Mouse (Mus musculus) MEL (cell line): ENCODE measurements around the gene Acvr1b. TPM values are rescaled to one million over a fixed set of nuclear protein-coding genes. Genes with fewer than 3 reads are reported as not detected.

ENCODE experiments used
- DNase-seq: peaks from one replicate; pipeline ENCODE4 v3.0.0; 2011; ENCODE audit warnings: low read depth, low spot score
- H3K27ac ChIP-seq: 2 replicates; pipeline ENCODE4 v1.5.1; 2012; ENCODE audit warnings: low read depth, mild to moderate bottlenecking, control low read depth, low read length, moderate library complexity; ENCODE audit not compliant: control insufficient read depth
- H3K27me3 ChIP-seq, 2 experiments: fragments of 150-350 bp in 1 of 2; sonication (generic) in 1 of 2; 2 replicates each; pipeline ENCODE4 v1.6.1; 2012; ENCODE audit warnings: low read length in 2 of 2, mild to moderate bottlenecking in 2 of 2, improper control_type of control experiment in 1 of 2, moderate library complexity in 1 of 2; ENCODE audit not compliant: insufficient read depth in 2 of 2, control insufficient read depth in 1 of 2
- H3K36me3 ChIP-seq, 2 experiments: 2 replicates each; pipeline ENCODE4 v1.6.1; 2012 to 2014; ENCODE audit warnings: low read length in 2 of 2, improper control_type of control experiment in 1 of 2, inconsistent platforms in 1 of 2, mild to moderate bottlenecking in 1 of 2; ENCODE audit not compliant: insufficient read depth in 2 of 2, control insufficient read depth in 1 of 2
- H3K4me1 ChIP-seq, 2 experiments: fragments of 150-350 bp in 1 of 2; sonication (generic) in 1 of 2; 2 replicates each; pipeline ENCODE4 v1.6.1; 2012; ENCODE audit warnings: low read length in 2 of 2, improper control_type of control experiment in 1 of 2, mild to moderate bottlenecking in 1 of 2; ENCODE audit not compliant: insufficient read depth in 2 of 2, control insufficient read depth in 1 of 2
- H3K4me3 ChIP-seq, 2 experiments: fragments of 150-350 bp in 1 of 2; sonication (generic) in 1 of 2; 2 replicates each; pipeline ENCODE4 v1.5.1; 2012; ENCODE audit warnings: low read depth in 2 of 2, low read length in 2 of 2, mild to moderate bottlenecking in 2 of 2, moderate library complexity in 2 of 2, control low read depth in 1 of 2, improper control_type of control experiment in 1 of 2; ENCODE audit not compliant: control insufficient read depth in 1 of 2, insufficient read depth in 1 of 2
- H3K79me2 ChIP-seq: 2 replicates; pipeline ENCODE4 v1.6.1; 2012; ENCODE audit warnings: mild to moderate bottlenecking, low read length, moderate library complexity; ENCODE audit not compliant: control insufficient read depth, poor library complexity, insufficient read depth
- H3K9ac ChIP-seq: 2 replicates; pipeline ENCODE4 v1.6.1; 2012; ENCODE audit warnings: low read depth, mild to moderate bottlenecking, control low read depth, low read length, moderate library complexity; ENCODE audit not compliant: control insufficient read depth, poor library complexity, severe bottlenecking
- H3K9me3 ChIP-seq: fragments of 150-350 bp; sonication (generic); replicated peaks from 2 replicates; pipeline ENCODE4 v1.6.1; 2012; ENCODE audit warnings: mild to moderate bottlenecking, low read length, improper control_type of control experiment, moderate library complexity; ENCODE audit not compliant: insufficient read depth
- BHLHE40 ChIP-seq: IDR thresholded peaks from 2 replicates; pipeline ENCODE4 v1.6.1; 2012; ENCODE audit warnings: low read depth, mild to moderate bottlenecking, inconsistent platforms, low read length, improper control_type of control experiment, borderline replicate concordance
- CHD1 ChIP-seq: IDR thresholded peaks from 2 replicates; pipeline ENCODE4 v1.6.1; 2012; ENCODE audit warnings: low read depth, mild to moderate bottlenecking, inconsistent platforms, low read length, improper control_type of control experiment
- CHD2 ChIP-seq: IDR thresholded peaks from 2 replicates; pipeline ENCODE4 v1.6.1; 2011; ENCODE audit warnings: low read length, improper control_type of control experiment
- E2F4 ChIP-seq: IDR thresholded peaks from 2 replicates; pipeline ENCODE4 v1.6.1; 2011; ENCODE audit warnings: low read depth, low read length, improper control_type of control experiment, borderline replicate concordance
- ELF1 ChIP-seq: IDR thresholded peaks from 2 replicates; pipeline ENCODE4 v1.6.1; 2014; ENCODE audit warnings: low read depth, mild to moderate bottlenecking, inconsistent platforms, low read length, improper control_type of control experiment, moderate library complexity
- EP300 ChIP-seq, 2 experiments: IDR thresholded peaks; 2 replicates each; pipeline ENCODE4 v1.6.1; 2011; ENCODE audit warnings: improper control_type of control experiment in 2 of 2, low read length in 2 of 2, low read depth in 1 of 2, mild to moderate bottlenecking in 1 of 2
- ETS1 ChIP-seq: IDR thresholded peaks from 2 replicates; pipeline ENCODE4 v1.6.1; 2012; ENCODE audit warnings: low read depth, mild to moderate bottlenecking, inconsistent platforms, low read length, improper control_type of control experiment, moderate library complexity
- GATA1 ChIP-seq: IDR thresholded peaks from 2 replicates; pipeline ENCODE4 v1.6.1; 2011; ENCODE audit warnings: low read depth, low read length, improper control_type of control experiment
- HCFC1 ChIP-seq: IDR thresholded peaks from 2 replicates; pipeline ENCODE4 v1.6.1; 2012; ENCODE audit warnings: low read depth, mild to moderate bottlenecking, inconsistent platforms, low read length, improper control_type of control experiment, moderate library complexity
- JUND ChIP-seq: IDR thresholded peaks from 2 replicates; pipeline ENCODE4 v1.6.1; 2011; ENCODE audit warnings: low read depth, mild to moderate bottlenecking, improper control_type of control experiment, low read length
- MAFK ChIP-seq: IDR thresholded peaks from 2 replicates; pipeline ENCODE4 v1.6.1; 2011; ENCODE audit warnings: low read depth, mild to moderate bottlenecking, low read length, improper control_type of control experiment, borderline replicate concordance
- MAZ ChIP-seq: IDR thresholded peaks from 2 replicates; pipeline ENCODE4 v1.6.1; 2012; ENCODE audit warnings: low read depth, mild to moderate bottlenecking, inconsistent platforms, low read length, improper control_type of control experiment
- MEF2A ChIP-seq: IDR thresholded peaks from 2 replicates; pipeline ENCODE4 v1.6.1; 2014; ENCODE audit warnings: low read depth, mild to moderate bottlenecking, inconsistent platforms, low read length, improper control_type of control experiment; ENCODE audit not compliant: poor library complexity, insufficient replicate concordance, severe bottlenecking; ENCODE audit errors: extremely low read depth
- MYB ChIP-seq: IDR thresholded peaks from 2 replicates; pipeline ENCODE4 v1.6.1; 2011; ENCODE audit warnings: mild to moderate bottlenecking, low read depth, low read length, improper control_type of control experiment
- MYC ChIP-seq: IDR thresholded peaks from 2 replicates; pipeline ENCODE4 v1.6.1; 2011; ENCODE audit warnings: low read depth, mild to moderate bottlenecking, low read length, improper control_type of control experiment, moderate library complexity
- NELFE ChIP-seq: IDR thresholded peaks from 2 replicates; pipeline ENCODE4 v1.6.1; 2011; ENCODE audit warnings: low read depth, low read length, improper control_type of control experiment
- NRF1 ChIP-seq: IDR thresholded peaks from 2 replicates; pipeline ENCODE4 v1.6.1; 2014; ENCODE audit warnings: low read depth, mild to moderate bottlenecking, inconsistent platforms, low read length, improper control_type of control experiment, moderate library complexity; ENCODE audit not compliant: poor library complexity, insufficient read depth, severe bottlenecking
- POLR2A ChIP-seq, 2 experiments: IDR thresholded peaks; 2 replicates each; pipeline ENCODE4 v1.6.1; 2011 to 2012; ENCODE audit warnings: low read length in 2 of 2, mild to moderate bottlenecking in 2 of 2, control low read depth in 1 of 2, improper control_type of control experiment in 1 of 2, low read depth in 1 of 2, moderate library complexity in 1 of 2; ENCODE audit not compliant: control insufficient read depth in 1 of 2, insufficient read depth in 1 of 2, poor library complexity in 1 of 2
- POLR2AphosphoS2 ChIP-seq: IDR thresholded peaks from 2 replicates; pipeline ENCODE4 v1.6.1; 2011; ENCODE audit warnings: low read length, improper control_type of control experiment
- POLR2AphosphoS5 ChIP-seq: IDR thresholded peaks from 2 replicates; pipeline ENCODE4 v1.6.1; 2012; ENCODE audit warnings: low read depth, borderline replicate concordance, mild to moderate bottlenecking, inconsistent platforms, low read length, moderate library complexity, mixed read lengths
- RAD21 ChIP-seq: IDR thresholded peaks from 2 replicates; pipeline ENCODE4 v1.6.1; 2011; ENCODE audit warnings: mild to moderate bottlenecking, low read depth, low read length, improper control_type of control experiment
- RCOR1 ChIP-seq: IDR thresholded peaks from 2 replicates; pipeline ENCODE4 v1.6.1; 2012; ENCODE audit warnings: low read depth, mild to moderate bottlenecking, inconsistent platforms, low read length, improper control_type of control experiment
- SIN3A ChIP-seq: IDR thresholded peaks from 2 replicates; pipeline ENCODE4 v1.6.1; 2012; ENCODE audit warnings: low read length, improper control_type of control experiment, inconsistent platforms
- SMC3 ChIP-seq: IDR thresholded peaks from 2 replicates; pipeline ENCODE4 v1.6.1; 2011; ENCODE audit warnings: low read depth, low read length, improper control_type of control experiment
- TAL1 ChIP-seq: IDR thresholded peaks from 2 replicates; pipeline ENCODE4 v1.6.1; 2012; ENCODE audit warnings: mild to moderate bottlenecking, inconsistent platforms, low read length, moderate library complexity, mixed read lengths
- TBP ChIP-seq: IDR thresholded peaks from 2 replicates; pipeline ENCODE4 v1.8.0; 2011; ENCODE audit warnings: low read depth, low read length, improper control_type of control experiment
- TCF12 ChIP-seq: IDR thresholded peaks from 2 replicates; pipeline ENCODE4 v1.6.1; 2014; ENCODE audit warnings: low read depth, mild to moderate bottlenecking, inconsistent platforms, low read length, improper control_type of control experiment, moderate library complexity
- USF1 ChIP-seq: IDR thresholded peaks from 2 replicates; pipeline ENCODE4 v1.6.1; 2014; ENCODE audit warnings: low read depth, mild to moderate bottlenecking, inconsistent platforms, low read length, improper control_type of control experiment, moderate library complexity
- USF2 ChIP-seq, 2 experiments: IDR thresholded peaks; 2 replicates each; pipeline ENCODE4 v1.6.1; 2011 to 2012; ENCODE audit warnings: improper control_type of control experiment in 2 of 2, low read length in 2 of 2, borderline replicate concordance in 1 of 2, inconsistent platforms in 1 of 2, low read depth in 1 of 2, mild to moderate bottlenecking in 1 of 2; ENCODE audit not compliant: insufficient read depth in 1 of 2
- ZKSCAN1 ChIP-seq: IDR thresholded peaks from 2 replicates; pipeline ENCODE4 v1.6.1; 2012; ENCODE audit warnings: low read depth, mild to moderate bottlenecking, inconsistent platforms, low read length, improper control_type of control experiment, moderate library complexity
- ZMIZ1 ChIP-seq: IDR thresholded peaks from 2 replicates; pipeline ENCODE4 v1.6.1; 2012; ENCODE audit warnings: low read depth, mild to moderate bottlenecking, inconsistent platforms, low read length, improper control_type of control experiment, moderate library complexity
- ZNF384 ChIP-seq: IDR thresholded peaks from 2 replicates; pipeline ENCODE4 v1.6.1; 2012; ENCODE audit warnings: low read depth, mild to moderate bottlenecking, inconsistent platforms, low read length, improper control_type of control experiment
- polyA plus RNA-seq, 2 experiments: library from polyadenylated mRNA; stranded (reverse) in 1 of 2; unstranded in 1 of 2; fragments of >175 nt in 1 of 2; fragments of >200 nt in 1 of 2; gene quantifications; 2 replicates each; pipeline versions ENCODE4 v1.2.1 to v1.2.4; 2012; ENCODE audit warnings: low replicate concordance in 2 of 2, low read depth in 1 of 2; ENCODE audit not compliant: insufficient read length in 2 of 2, insufficient read depth in 1 of 2, missing spikeins in 1 of 2
- total RNA-seq: library from RNA; depleted of rRNA; stranded (reverse); fragments of 300-350 nt; gene quantifications from 2 replicates; pipeline ENCODE4 v1.2.3, GENCODE M21; 2012

Acvr1b gene
- total and polyA plus RNA-seq, 3 experiments: 10.4 to 13.2 TPM; not detected in 1

- TF ChIP-seq POLR2AphosphoS5: no peak
- no peak; the same call in 1 of the 2 replicates for TF ChIP-seq TBP
- TF ChIP-seq GATA1: no peak
- 0 out of 2 replicates have a peak, but pooled peaks have one; percentile 20 for TF ChIP-seq HCFC1
- TF ChIP-seq POLR2AphosphoS2: peak; percentile 40; the same call in 1 of the 2 replicates
These were observed 18.9 kb upstream of the Acvr1b start (continued) for GRCm38 (mm10) chr15:101154700-101155616.

GRCm38 (mm10) chr15:101160128-101160527, 13.7 kb upstream of the Acvr1b start:
- H3K9ac ChIP-seq: peak overlapping the region; percentile 63
- DNase-seq: peak; percentile 79
- peak overlapping the region; percentile 79 for H3K27ac ChIP-seq
- H3K9me3 ChIP-seq: no peaks in the 10 kb centered on the region
- H3K4me1 ChIP-seq: peaks cover 26 to 28% of the 10 kb centered on the region in 2 experiments
- H3K27me3 ChIP-seq: no peaks in the 10 kb centered on the region
- no peaks in the 10 kb centered on the region; the same call in 1 of the 2 replicates for H3K79me2 ChIP-seq
- H3K4me3 ChIP-seq: peak overlapping the region; percentile 52 to 63
- H3K36me3 ChIP-seq: peaks cover 0 to 27% of the 10 kb centered on the region in 2 experiments; a peak in 2 of 4 replicates
- TF ChIP-seq POLR2AphosphoS2 (no peak), ZKSCAN1 (no peak), SIN3A (no peak), TAL1 (no peak), ELF1 (0 out of 2 replicates have a peak, but pooled peaks have one; percentile 36), ETS1 (no peak), RAD21 (no peak), E2F4 (no peak), RCOR1 (0 out of 2 replicates have a peak, but pooled peaks have one; percentile 1), ZNF384 (no peak), POLR2A (IDR thresholded peaks at IDR 0.05; ENCODE audit: control insufficient read depth in 1 of 2, insufficient read depth in 1 of 2, low read depth in 1 of 2, low read length in 2 of 2, poor library complexity in 1 of 2) (0 out of 4 replicates have a peak, but pooled peaks of 1 of the 2 experiments have one; percentile 18), MEF2A (no peak), EP300 (IDR thresholded peaks at IDR 0.05; ENCODE audit: low read depth in 1 of 2, low read length in 2 of 2) (peak in 1 of 2 experiments; percentile 44; a peak in 1 of 4 replicates), TCF12 (no peak), MAFK (no peak), NELFE (no peak), USF2 (IDR thresholded peaks at IDR 0.05; ENCODE audit: borderline replicate concordance in 1 of 2, insufficient read depth in 1 of 2, low read depth in 1 of 2, low read length in 2 of 2) (no peak), NRF1 (no peak), BHLHE40 (no peak), CHD1 (no peak), JUND (no peak), SMC3 (no peak), USF1 (no peak), HCFC1 (no peak; the same call in 1 of the 2 replicates), CHD2 (peak; percentile 46), ZMIZ1 (0 out of 2 replicates have a peak, but pooled peaks have one; percentile 11), MAZ (peak; percentile 90), MYB (no peak), MYC (no peak), POLR2AphosphoS5 (no peak)
